Mouse (Mus musculus) olfactory bulb, adult 2 months (tissue): Measurements from ENCODE around the gene Gdf7.

Source experiments
- CTCF ChIP-seq: fragments of 200-500 bp; IDR thresholded peaks from 2 replicates; pipeline ENCODE4 v1.5.1; 2012; ENCODE audit warnings: low read depth, mild to moderate bottlenecking, low read length, moderate library complexity; ENCODE audit not compliant: insufficient read depth
- POLR2A ChIP-seq: fragments of 200-500 bp; IDR thresholded peaks from 2 replicates; pipeline ENCODE4 v1.6.1; 2012; ENCODE audit warnings: mild to moderate bottlenecking, low read depth, low read length, moderate library complexity; ENCODE audit not compliant: insufficient read depth

DNA sequence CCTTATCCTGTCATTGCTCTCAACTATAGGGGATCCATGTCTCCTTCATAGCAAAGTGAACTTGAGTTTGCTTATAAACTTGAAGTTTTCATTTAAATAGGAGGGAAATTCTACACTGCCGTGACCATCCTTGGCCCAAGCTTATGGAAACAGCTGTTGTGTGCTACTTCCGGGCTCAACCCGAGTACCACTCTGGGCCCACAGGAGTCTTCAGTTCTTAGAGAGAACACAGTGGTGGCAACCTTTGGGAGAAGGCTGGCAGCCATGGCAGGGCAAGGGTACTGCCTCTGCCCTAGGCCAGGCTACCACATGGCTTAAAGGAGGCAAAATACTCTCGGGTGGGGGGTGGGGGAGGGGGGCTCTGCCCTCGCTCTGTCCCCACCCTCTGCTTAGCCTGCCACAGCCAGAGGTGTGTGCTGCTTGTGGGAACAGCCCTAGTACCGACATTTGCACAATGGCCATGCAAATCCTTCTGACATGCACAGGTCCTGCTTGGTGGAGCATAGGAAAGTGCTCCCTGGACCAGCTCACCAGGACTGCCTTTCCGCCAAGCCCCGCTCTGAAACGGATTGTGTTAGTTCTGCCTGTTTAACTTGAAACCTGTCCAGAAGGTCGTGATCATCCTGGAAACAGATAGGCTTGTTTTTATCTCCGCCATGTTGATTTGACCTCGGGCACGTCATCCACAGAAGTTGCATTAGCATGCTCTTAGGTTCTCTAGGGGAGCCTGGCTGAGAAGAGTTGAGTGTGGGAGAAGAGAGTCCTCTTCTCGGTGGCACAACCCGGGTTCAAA, 20.3 kb downstream of the Gdf7 start:
- TF ChIP-seq POLR2A: no peak
- TF ChIP-seq CTCF: no peak
